Mouse (Mus musculus): Measurements from ENCODE around the gene Omt2b. TPM values are rescaled to one million over a fixed set of nuclear protein-coding genes. Genes with fewer than 3 reads are reported as not detected.
"Not testable (repeated sequence)": the region's sequence is repeated elsewhere in the genome, so short reads cannot be mapped to it uniquely, and the experiment has no call there.

The Omt2b gene
- polyA plus RNA-seq, 1 experiment from 2014 or later = not detected

GRCm38 (mm10) chr9:78348206-78349004 lies 21.0 kb downstream of the Omt2b start:
- WGBS (ENCODE audit: insufficient replicate concordance) = 37% methylated on average over 6 of the region's 6 CpGs
- not testable (repeated sequence) for H3K4me2 ChIP-seq (ENCODE audit: low read depth, low read length); H3K4me1 ChIP-seq (ENCODE audit: control insufficient read depth, low read depth, low read length); H3K27ac ChIP-seq (ENCODE audit: low read length); H3K9me3 ChIP-seq (replicated peaks; ENCODE audit: control insufficient read depth, low read length); H3K9ac ChIP-seq (ENCODE audit: low read depth, low read length); H3K36me3 ChIP-seq (ENCODE audit: control insufficient read depth, insufficient read depth); H3K4me3 ChIP-seq (ENCODE audit: low read depth, low read length); H3K27me3 ChIP-seq (ENCODE audit: control insufficient read depth, insufficient read depth, low read depth, low read length); ATAC-seq (ENCODE audit: low read depth)

GRCm38 (mm10) chr9:78349141-78349540 lies 21.8 kb downstream of the Omt2b start:
- not testable (repeated sequence) for H3K9me3 ChIP-seq (replicated peaks; ENCODE audit: control insufficient read depth, low read length); H3K36me3 ChIP-seq (ENCODE audit: control insufficient read depth, insufficient read depth); ATAC-seq (ENCODE audit: low read depth); H3K4me2 ChIP-seq (ENCODE audit: low read depth, low read length); H3K4me3 ChIP-seq (ENCODE audit: low read depth, low read length); H3K9ac ChIP-seq (ENCODE audit: low read depth, low read length); H3K4me1 ChIP-seq (ENCODE audit: control insufficient read depth, low read depth, low read length); H3K27ac ChIP-seq (ENCODE audit: low read length); H3K27me3 ChIP-seq (ENCODE audit: control insufficient read depth, insufficient read depth, low read depth, low read length)
- WGBS (ENCODE audit: insufficient replicate concordance) = 67% methylated on average over 3 of the region's 3 CpGs

GRCm38 (mm10) chr9:78350007-78350406 lies 22.6 kb downstream of the Omt2b start:
- not testable (repeated sequence) for H3K27ac ChIP-seq (ENCODE audit: low read length); H3K4me2 ChIP-seq (ENCODE audit: low read depth, low read length); ATAC-seq (ENCODE audit: low read depth); H3K27me3 ChIP-seq (ENCODE audit: control insufficient read depth, insufficient read depth, low read depth, low read length); H3K9ac ChIP-seq (ENCODE audit: low read depth, low read length); H3K4me1 ChIP-seq (ENCODE audit: control insufficient read depth, low read depth, low read length); H3K9me3 ChIP-seq (replicated peaks; ENCODE audit: control insufficient read depth, low read length); H3K4me3 ChIP-seq (ENCODE audit: low read depth, low read length); H3K36me3 ChIP-seq (ENCODE audit: control insufficient read depth, insufficient read depth)

- Histone ChIP-seq H3K27me3 (ENCODE audit: control insufficient read depth, insufficient read depth, low read depth, low read length) (no peaks in the 10 kb centered on the region), H3K4me3 (ENCODE audit: low read depth, low read length) (no peak overlapping the region), H3K4me1 (ENCODE audit: control insufficient read depth, low read depth, low read length) (no peaks in the 10 kb centered on the region), H3K4me2 (ENCODE audit: low read depth, low read length) (no peak overlapping the region), H3K36me3 (ENCODE audit: control insufficient read depth, insufficient read depth) (no peaks in the 10 kb centered on the region), H3K27ac (ENCODE audit: low read length) (no peak overlapping the region), H3K9ac (ENCODE audit: low read depth, low read length) (no peak overlapping the region), H3K9me3 (replicated peaks; ENCODE audit: control insufficient read depth, low read length) (no peaks in the 10 kb centered on the region)
- no peak for ATAC-seq (ENCODE audit: low read depth)
- WGBS (ENCODE audit: insufficient replicate concordance) = 49% methylated on average over 6 of the region's 6 CpGs
These were observed 24.3 kb downstream of the Omt2b start for GRCm38 (mm10) chr9:78351504-78352220.

- WGBS (ENCODE audit: insufficient replicate concordance) = 63% methylated on average over 11 of the region's 11 CpGs
These were observed 27.5 kb downstream of the Omt2b start for GRCm38 (mm10) chr9:78354665-78355578.

GRCm38 (mm10) chr9:78355611-78356010 lies 28.2 kb downstream of the Omt2b start, which contains the start of gene Gsta2:
Gene Gsta2 (minus strand): TSS chr9:78355788.
- Histone ChIP-seq H3K4me2 (ENCODE audit: low read depth, low read length) (no peak within 1 kb of the TSS), H3K4me1 (ENCODE audit: control insufficient read depth, low read depth, low read length) (no peaks in the 10 kb centered on the region), H3K27me3 (ENCODE audit: control insufficient read depth, insufficient read depth, low read depth, low read length) (no peaks in the 10 kb centered on the region), H3K36me3 (ENCODE audit: control insufficient read depth, insufficient read depth) (no peaks in the 10 kb centered on the region), H3K4me3 (ENCODE audit: low read depth, low read length) (no peak within 1 kb of the TSS), H3K27ac (ENCODE audit: low read length) (no peak within 1 kb of the TSS; the same call in 1 of the 2 replicates), H3K9me3 (replicated peaks; ENCODE audit: control insufficient read depth, low read length) (no peaks in the 10 kb centered on the region), H3K9ac (ENCODE audit: low read depth, low read length) (no peak within 1 kb of the TSS)
- WGBS (ENCODE audit: insufficient replicate concordance) = 68% methylated on average over 8 of the region's 8 CpGs
- ATAC-seq (ENCODE audit: low read depth) = no peak

More at GRCm38 (mm10) chr9:78354665-78355578, 27.5 kb downstream of the Omt2b start:
- H3K36me3 ChIP-seq (ENCODE audit: control insufficient read depth, insufficient read depth) = no peaks in the 10 kb centered on the region
- H3K9ac ChIP-seq (ENCODE audit: low read depth, low read length) = no peak overlapping the region
- peak; percentile 41; the same call in 1 of the 2 replicates for ATAC-seq (ENCODE audit: low read depth)
- no peaks in the 10 kb centered on the region for H3K9me3 ChIP-seq (replicated peaks; ENCODE audit: control insufficient read depth, low read length)
- H3K4me3 ChIP-seq (ENCODE audit: low read depth, low read length) = no peak overlapping the region
- H3K4me1 ChIP-seq (ENCODE audit: control insufficient read depth, low read depth, low read length) = no peaks in the 10 kb centered on the region
- no peak overlapping the region; the same call in 1 of the 2 replicates for H3K27ac ChIP-seq (ENCODE audit: low read length)
- H3K27me3 ChIP-seq (ENCODE audit: control insufficient read depth, insufficient read depth, low read depth, low read length) = no peaks in the 10 kb centered on the region
- no peak overlapping the region for H3K4me2 ChIP-seq (ENCODE audit: low read depth, low read length)

- ATAC-seq (ENCODE audit: low read depth) = no peak
- Histone ChIP-seq H3K4me1 (ENCODE audit: control insufficient read depth, low read depth, low read length) (no peaks in the 10 kb centered on the region), H3K27ac (ENCODE audit: low read length) (no peak overlapping the region), H3K4me2 (ENCODE audit: low read depth, low read length) (no peak overlapping the region), H3K9ac (ENCODE audit: low read depth, low read length) (no peak overlapping the region), H3K4me3 (ENCODE audit: low read depth, low read length) (no peak overlapping the region), H3K27me3 (ENCODE audit: control insufficient read depth, insufficient read depth, low read depth, low read length) (no peaks in the 10 kb centered on the region), H3K9me3 (replicated peaks; ENCODE audit: control insufficient read depth, low read length) (no peaks in the 10 kb centered on the region), H3K36me3 (ENCODE audit: control insufficient read depth, insufficient read depth) (no peaks in the 10 kb centered on the region)
- WGBS (ENCODE audit: insufficient replicate concordance) = 9% methylated on average over 9 of the region's 9 CpGs
These were observed 30.7 kb downstream of the Omt2b start for GRCm38 (mm10) chr9:78358053-78358452.

- Histone ChIP-seq H3K27ac (ENCODE audit: low read length) (no peak overlapping the region), H3K4me3 (ENCODE audit: low read depth, low read length) (no peak overlapping the region), H3K36me3 (ENCODE audit: control insufficient read depth, insufficient read depth) (no peaks in the 10 kb centered on the region), H3K4me2 (ENCODE audit: low read depth, low read length) (no peak overlapping the region), H3K9ac (ENCODE audit: low read depth, low read length) (no peak overlapping the region), H3K9me3 (replicated peaks; ENCODE audit: control insufficient read depth, low read length) (no peaks in the 10 kb centered on the region), H3K27me3 (ENCODE audit: control insufficient read depth, insufficient read depth, low read depth, low read length) (no peaks in the 10 kb centered on the region), H3K4me1 (ENCODE audit: control insufficient read depth, low read depth, low read length) (no peaks in the 10 kb centered on the region)
- no peak for ATAC-seq (ENCODE audit: low read depth)
- WGBS (ENCODE audit: insufficient replicate concordance) = 51% methylated on average over 6 of the region's 6 CpGs
These were observed 32.5 kb downstream of the Omt2b start for GRCm38 (mm10) chr9:78359750-78360483.
